Mouse (Mus musculus): ENCODE measurements around the gene Klhdc7a. TPM values are rescaled to one million over a fixed set of nuclear protein-coding genes. Genes with fewer than 3 reads are reported as not detected.
A peak's percentile ranks its signal among the peaks of the same experiment; 100 is the strongest.

Gene Klhdc7a
- polyA plus RNA-seq (2015; fragmentation: Nextera tagmentation; extraction: Ambion mirVana) = 0.09 and 0.30 TPM in 2 replicates

DNA sequence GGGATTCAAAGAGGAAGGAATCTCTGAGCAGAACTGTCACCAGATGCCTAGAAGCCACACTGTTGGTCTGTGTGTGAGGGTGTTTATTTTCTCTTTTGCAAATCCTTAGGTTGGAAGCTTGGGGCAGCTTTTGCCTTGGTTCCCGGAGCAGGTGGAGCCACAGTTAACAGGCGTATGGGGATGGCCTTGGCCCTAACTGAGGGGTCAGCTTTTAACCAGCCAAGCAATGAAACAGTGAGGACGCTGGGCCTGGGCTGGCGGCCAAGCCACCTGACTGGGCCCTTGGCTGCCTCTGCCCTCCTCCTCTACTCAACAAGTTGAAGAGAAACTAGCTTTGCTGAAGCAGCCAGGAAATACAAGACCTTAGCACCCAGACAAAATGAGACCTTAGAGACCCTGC lies at the start of gene Klhdc7a:
Klhdc7a (minus strand) TSS at position 105 of the 400 bp plus-strand sequence.

MicroRNAs within 50 kb of the gene (microRNA counts, 519-probe panel; counts per million panel counts)
- microRNA mmu-miR-2139 = 296 counts per million, percentile 58 among the panel's probes with 10 or more counts

Small RNA genes within 50 kb of the gene (microRNA-seq; reads per million reads assigned to microRNA genes)
- gene Mir2139 = 0 reads per million in 2 experiments

Other genes starting within 250 kb of the Klhdc7a start
- gene Pax7, start 134.5 kb downstream of the Klhdc7a start, polyA plus RNA-seq (2015; fragmentation: Nextera tagmentation; extraction: Ambion mirVana) = 2.0 and 2.2 TPM in 2 replicates

All from skeletal muscle tissue, postnatal 0 days (tissue).